Mouse (Mus musculus): ENCODE results near the gene Pabpc1l. TPM values are rescaled to one million over a fixed set of nuclear protein-coding genes. Genes with fewer than 3 reads are reported as not detected.

Pabpc1l gene
- total RNA-seq, 2 experiments from 2014 or later, result 0.44 to 2.0 TPM

DNA sequence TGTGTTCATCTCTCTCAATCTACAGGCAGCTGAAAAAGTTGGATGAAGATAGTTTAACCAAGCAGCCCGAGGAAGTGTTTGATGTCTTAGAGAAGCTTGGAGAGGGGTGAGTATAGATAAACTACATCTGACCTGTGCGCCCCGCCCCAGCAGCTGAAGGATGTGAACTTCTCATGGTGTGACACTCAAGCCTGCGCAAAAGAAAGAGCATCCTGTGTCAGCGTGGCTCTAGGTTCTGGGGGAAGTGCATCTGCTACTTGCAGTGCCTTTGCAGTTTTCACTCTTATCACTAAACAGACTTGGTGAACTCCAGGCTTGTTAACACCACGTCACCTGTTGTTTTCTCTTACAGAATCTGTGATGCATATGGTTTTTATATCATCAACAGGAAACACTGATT lies 54.2 kb downstream of the Pabpc1l start:
- intact Hi-C loops (cut with DNase I), result no loop called here

DNA sequence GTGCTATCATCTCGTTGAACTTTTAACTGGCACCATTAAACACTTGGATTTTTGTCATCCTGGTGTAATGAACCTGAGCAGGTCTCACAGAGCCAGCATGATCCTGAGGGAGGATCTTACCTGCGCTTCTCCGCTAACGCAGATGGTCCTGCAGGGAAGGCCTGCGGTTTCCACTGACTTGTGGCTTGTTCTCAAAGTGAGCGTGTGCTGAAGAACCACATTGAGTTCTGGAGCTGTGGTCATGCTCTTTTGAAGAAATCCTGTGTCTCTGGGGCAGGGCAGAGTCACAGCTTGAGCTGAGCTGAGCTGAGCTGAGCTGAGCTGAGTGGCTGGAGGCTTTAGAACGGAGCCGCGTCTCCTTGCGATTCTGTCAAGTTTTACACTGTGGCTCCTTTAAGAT lies 56.3 kb downstream of the Pabpc1l start:
- intact Hi-C loops (cut with DNase I), result no loop called here
- no peak for DNase-seq (ENCODE audit: low spot score in 2 of 2)

More for the DNA sequence above, 54.2 kb downstream of the Pabpc1l start:
- no peak for DNase-seq (ENCODE audit: low spot score in 2 of 2)

DNA sequence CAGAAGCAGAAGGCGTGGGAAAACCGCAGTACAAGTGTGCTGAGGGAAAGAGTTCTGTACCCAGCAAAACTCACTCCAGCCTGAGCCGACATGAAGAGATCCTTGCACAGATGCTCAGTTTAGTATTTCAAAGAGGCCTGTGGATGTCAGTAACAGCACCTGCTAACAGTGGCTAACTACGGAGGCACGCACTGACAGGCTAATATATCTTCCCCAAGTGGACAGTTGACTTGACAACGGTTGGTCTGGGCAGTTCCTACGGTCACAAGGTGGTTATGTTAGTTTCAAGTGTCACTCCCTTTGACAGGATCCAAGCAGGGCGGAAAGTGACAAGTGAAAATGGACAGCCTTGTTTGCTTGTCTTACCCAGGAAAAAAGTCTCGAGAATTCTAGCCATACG lies 56.9 kb downstream of the Pabpc1l start:
- DNase-seq (ENCODE audit: low spot score in 2 of 2), result no peak
- intact Hi-C loops (cut with DNase I), result no loop called here

DNA sequence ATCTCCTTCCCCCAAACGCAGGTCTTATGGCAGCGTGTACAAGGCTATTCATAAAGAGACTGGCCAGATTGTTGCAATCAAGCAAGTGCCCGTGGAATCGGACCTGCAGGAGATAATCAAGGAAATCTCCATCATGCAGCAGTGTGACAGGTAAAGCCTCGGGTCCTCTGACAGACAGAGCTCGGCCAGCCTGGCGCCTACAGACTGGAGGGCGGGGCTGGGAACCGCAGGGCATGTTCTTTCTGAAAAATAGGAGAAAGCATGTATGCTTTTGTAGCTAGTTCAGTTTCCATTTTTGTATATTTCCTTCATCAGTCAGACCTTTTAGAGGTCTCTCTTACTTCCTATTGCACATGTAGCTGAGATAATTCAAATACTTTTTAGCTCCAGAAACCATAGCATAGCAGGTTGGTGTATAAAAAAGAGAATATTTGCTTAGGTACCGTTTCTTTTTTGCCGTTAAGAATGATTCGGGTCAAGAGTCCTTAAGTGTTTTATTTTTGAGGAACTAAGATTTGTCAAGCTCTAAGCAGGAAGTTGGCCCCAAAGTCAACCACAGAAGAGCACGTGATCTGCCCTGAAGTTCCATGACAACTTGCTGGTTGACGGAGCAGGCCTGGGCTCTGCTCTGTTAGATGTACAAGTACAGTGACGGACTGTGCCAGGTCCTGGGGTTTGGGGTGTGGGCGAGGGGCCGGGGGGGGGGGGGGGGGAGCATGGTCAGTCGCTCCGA lies 58.5 kb downstream of the Pabpc1l start:
- DNase-seq (ENCODE audit: low spot score in 2 of 2), result no peak
- intact Hi-C loops (cut with DNase I), result no loop called here

DNA sequence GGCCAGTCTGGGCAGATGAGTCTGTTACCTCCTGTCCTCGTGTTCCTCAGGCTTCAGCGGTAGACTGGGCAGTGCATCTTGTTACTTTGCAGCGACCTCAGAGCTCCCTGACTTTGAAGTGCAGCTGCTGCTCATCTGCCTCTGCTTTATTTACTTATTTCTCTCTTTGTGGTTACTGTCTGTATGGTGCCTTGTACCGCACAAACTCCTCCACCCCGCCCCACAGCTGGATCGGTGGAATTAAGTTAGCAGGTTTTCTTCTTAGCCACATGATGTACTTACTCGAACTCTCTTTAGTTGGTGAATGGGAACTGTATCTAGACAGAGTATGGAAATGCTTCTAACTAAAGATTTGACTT lies 59.1 kb downstream of the Pabpc1l start:
- DNase-seq (ENCODE audit: low spot score in 2 of 2), result no peak
- intact Hi-C loops (cut with DNase I), result no loop called here

DNA sequence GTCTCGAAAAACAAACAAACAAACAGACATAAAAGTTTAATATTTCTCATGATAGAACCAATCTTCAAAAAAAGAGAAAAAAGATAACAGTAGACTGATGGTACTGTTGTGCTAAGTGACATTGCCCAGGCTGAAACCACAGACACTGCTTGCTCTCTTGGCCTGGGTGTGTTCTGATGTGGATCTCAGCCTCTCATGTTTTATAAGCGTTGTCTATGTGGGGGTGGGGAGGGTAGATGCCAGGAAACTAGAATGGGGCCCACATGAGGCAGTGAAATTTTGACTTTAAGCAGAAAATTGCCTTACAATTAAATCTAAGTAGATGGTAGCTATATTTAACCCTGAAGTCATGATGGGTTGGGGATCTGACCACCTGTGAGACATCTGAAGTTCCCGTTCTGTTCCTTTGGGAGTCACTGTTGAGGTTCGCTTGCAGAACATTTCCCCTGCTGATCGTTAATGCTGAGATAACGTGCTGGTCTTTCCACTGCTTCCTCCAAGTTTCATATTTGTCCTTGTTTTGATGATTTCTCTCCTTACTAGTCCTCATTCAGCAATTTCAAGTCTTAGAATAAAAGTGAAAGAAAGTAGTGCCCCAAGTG lies 62.3 kb downstream of the Pabpc1l start:
- no peak for DNase-seq (ENCODE audit: low spot score in 2 of 2)
- intact Hi-C loops (cut with DNase I), result no loop called here

DNA sequence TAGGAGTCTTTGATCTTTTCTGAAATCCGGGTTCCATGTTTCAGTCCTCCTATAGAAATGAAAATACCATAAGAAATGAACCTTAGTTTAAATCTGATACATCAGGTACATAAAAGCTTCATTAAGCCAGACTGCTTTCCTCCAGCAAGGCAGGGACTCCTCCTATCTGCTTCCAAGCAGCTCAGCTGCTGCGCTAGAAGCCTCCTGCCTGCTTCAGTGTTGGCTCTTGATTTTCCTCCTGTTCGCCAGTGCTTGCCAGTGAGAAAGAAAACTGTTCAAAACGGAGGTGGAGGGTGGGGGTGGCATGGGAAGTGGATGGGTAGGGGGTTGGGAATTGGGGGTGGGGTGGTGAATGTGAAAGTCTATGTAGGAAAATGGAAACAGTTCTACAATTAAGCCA lies 64.3 kb downstream of the Pabpc1l start:
- DNase-seq (ENCODE audit: low spot score in 2 of 2), result no peak
- intact Hi-C loops (cut with DNase I), result no loop called here

DNA sequence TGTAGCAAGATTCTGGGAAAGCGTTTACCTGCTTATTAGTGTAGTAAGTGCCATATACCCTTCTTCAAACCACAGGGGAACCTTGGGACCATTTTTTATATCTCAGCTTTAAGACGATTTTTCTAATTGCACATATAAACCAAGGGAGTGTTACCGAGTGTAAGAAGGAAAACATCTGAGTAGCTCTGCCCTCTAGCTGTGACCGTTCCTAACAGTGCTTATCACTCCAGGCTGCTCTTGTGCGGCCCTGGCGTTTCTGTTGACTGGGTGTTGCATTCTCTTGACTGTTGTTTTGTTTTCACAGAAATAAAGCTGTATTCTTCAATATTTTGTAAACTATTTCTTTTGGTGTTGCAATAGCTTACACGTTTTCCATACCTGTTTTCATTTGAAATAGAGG lies 68.9 kb downstream of the Pabpc1l start:
- DNase-seq (ENCODE audit: low spot score in 2 of 2), result no peak
- intact Hi-C loops (cut with DNase I), result no loop called here

DNA sequence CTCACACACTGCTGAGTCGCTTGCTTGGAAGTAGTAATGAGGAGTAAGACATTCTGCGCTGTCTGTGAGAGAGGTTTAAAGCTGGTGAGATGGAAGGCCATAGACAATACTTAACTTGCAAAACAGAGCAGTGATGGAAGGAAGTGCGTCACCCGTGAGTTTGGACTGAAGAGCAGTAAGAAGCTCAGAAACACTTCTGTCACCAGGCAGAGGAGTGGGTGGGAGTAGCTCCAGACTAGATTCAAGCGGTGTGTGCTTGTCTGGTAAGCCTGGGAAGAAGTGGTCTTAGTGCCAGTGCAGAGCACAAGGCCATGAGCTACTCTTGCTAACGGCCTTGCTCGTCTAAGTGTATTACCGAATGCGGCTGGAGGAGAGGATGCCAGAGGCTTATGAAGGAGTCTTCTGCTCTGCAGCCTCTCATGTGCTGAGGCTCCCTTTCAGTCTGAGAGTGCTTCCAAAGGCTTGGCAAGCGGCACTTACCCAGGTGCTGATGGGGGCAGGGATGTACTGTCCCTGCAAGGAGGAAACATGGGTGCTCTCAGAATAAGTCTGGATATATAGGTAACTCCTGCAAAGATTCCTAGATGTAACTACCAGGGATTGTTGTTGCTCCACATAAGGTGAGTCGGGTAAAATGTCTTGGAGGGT lies 73.5 kb downstream of the Pabpc1l start:
- DNase-seq (ENCODE audit: low spot score in 2 of 2), result peak; percentile 62 to 65
- intact Hi-C loops (cut with DNase I), result no loop called here

Other genes starting within 250 kb of the Pabpc1l start
- under 1 TPM; 0.17 to 0.23 TPM for gene Ccn5, start 204.6 kb upstream of the Pabpc1l start, total RNA-seq (2021)
- under 1 TPM in 1 of 2 experiments, not detected in 1; 0.54 TPM for gene Kcnk15, start 171.8 kb upstream of the Pabpc1l start, total RNA-seq (2021)
- 10 to 100 TPM; 86.6 to 94.5 TPM for gene Rims4, start 106.8 kb upstream of the Pabpc1l start, total RNA-seq (2021)
- 100 to 1,000 TPM; 422 to 471 TPM for gene Ywhab, start 30.5 kb upstream of the Pabpc1l start, total RNA-seq (2021)
- gene Stk4, start 44.9 kb downstream of the Pabpc1l start, total RNA-seq (2021), result 10 to 100 TPM; 31.1 to 39.7 TPM
- gene Tomm34, start 45.7 kb downstream of the Pabpc1l start, total RNA-seq (2021), result 10 to 100 TPM; 72.6 to 72.8 TPM
- 10 to 100 TPM; 15.7 to 20.3 TPM for gene Kcns1, start 145.7 kb downstream of the Pabpc1l start, total RNA-seq (2021)
- not detected for gene Wfdc5, start 157.3 kb downstream of the Pabpc1l start, total RNA-seq (2021)
- gene Wfdc12, start 165.2 kb downstream of the Pabpc1l start, total RNA-seq (2021), result not detected
- gene Wfdc15a, start 174.7 kb downstream of the Pabpc1l start, total RNA-seq (2021), result not detected
- not detected for gene Wfdc15b, start 196.2 kb downstream of the Pabpc1l start, total RNA-seq (2021)
- gene Svs2, start 213.0 kb downstream of the Pabpc1l start, total RNA-seq (2021), result not detected
- gene Svs3b, start 231.2 kb downstream of the Pabpc1l start, total RNA-seq (2021), result not detected

Measured in left cerebral cortex, postnatal 36 days (tissue).